Mouse (Mus musculus) heart, embryonic 16.5 days (tissue): Measurements from ENCODE around the gene Kif18b. TPM values are rescaled to one million over a fixed set of nuclear protein-coding genes. Genes with fewer than 3 reads are reported as not detected.
A peak's percentile ranks its signal among the peaks of the same experiment; 100 is the strongest.

Source experiments
- ATAC-seq: fragments of 200-750 bp; cut with Nextera tagmentation; replicated peaks from 2 replicates; pipeline ENCODE4 v1.8.0; 2017; ENCODE audit warnings: moderate number of reproducible peaks; ENCODE audit not compliant: insufficient read depth, low FRiP score; ENCODE audit errors: extremely low read depth
- H3K27ac ChIP-seq: fragments of 300-500 bp; sonication (generic); 2 replicates; pipeline ENCODE4 v1.5.1; 2014; ENCODE audit warnings: mild to moderate bottlenecking, low read length, control low read depth, moderate library complexity
- H3K27me3 ChIP-seq: fragments of 300-500 bp; sonication (generic); 2 replicates; pipeline ENCODE4 v1.6.1; 2014; ENCODE audit warnings: low read length, mixed read lengths; ENCODE audit not compliant: control insufficient read depth, insufficient read depth
- H3K36me3 ChIP-seq: fragments of 300-500 bp; sonication (generic); 2 replicates; pipeline ENCODE4 v1.6.1; 2014; ENCODE audit not compliant: control insufficient read depth, insufficient read depth
- H3K4me1 ChIP-seq: fragments of 300-500 bp; sonication (generic); 2 replicates; pipeline ENCODE4 v1.6.1; 2014; ENCODE audit warnings: low read length, mixed read lengths; ENCODE audit not compliant: control insufficient read depth, insufficient read depth
- H3K4me2 ChIP-seq: fragments of 300-500 bp; sonication (generic); 2 replicates; pipeline ENCODE4 v1.6.1; 2014; ENCODE audit warnings: low read depth, mild to moderate bottlenecking, control low read depth, low read length
- H3K4me3 ChIP-seq: fragments of 300-500 bp; sonication (generic); 2 replicates; pipeline ENCODE4 v1.5.1; 2014; ENCODE audit warnings: mild to moderate bottlenecking, control low read depth, low read length
- H3K9ac ChIP-seq: fragments of 300-500 bp; sonication (generic); 2 replicates; pipeline ENCODE4 v1.6.1; 2014; ENCODE audit warnings: low read length, control low read depth
- H3K9me3 ChIP-seq: fragments of 300-500 bp; sonication (generic); replicated peaks from 2 replicates; pipeline ENCODE4 v1.6.1; 2016; ENCODE audit warnings: low read length; ENCODE audit not compliant: control insufficient read depth
- WGBS: fragments of 180-500 bp; shearing (Covaris S2); extraction: QIAGEN DNeasy Blood & Tissue Kit; methylation state at CpG from one replicate; pipeline ENCODE4 v1.1.7; 2014; 5-methylcytosine and 5-hydroxymethylcytosine counted together
- polyA plus RNA-seq: library from polyadenylated mRNA; unstranded; fragments of >200 nt; fragmentation: Nextera tagmentation; extraction: Ambion mirVana; gene quantifications from 2 replicates; pipeline ENCODE4 v1.2.1, GENCODE M21; 2015

The Kif18b gene
- polyA plus RNA-seq, 1 experiment from 2014 or later = 7.6 TPM

- Histone ChIP-seq H3K27ac (no peak overlapping the region), H3K4me2 (no peak overlapping the region), H3K9me3 (no peaks in the 10 kb centered on the region), H3K4me3 (no peak overlapping the region), H3K27me3 (peaks cover 9% of the 10 kb centered on the region), H3K36me3 (no peaks in the 10 kb centered on the region), H3K9ac (no peak overlapping the region), H3K4me1 (peaks cover 13% of the 10 kb centered on the region)
- 64% methylated on average over 1 of the region's 1 CpGs for WGBS
- no peak for ATAC-seq
Observed at GRCm38 (mm10) chr11:102958870-102959269, 33.9 kb upstream of the Kif18b start.

DNA sequence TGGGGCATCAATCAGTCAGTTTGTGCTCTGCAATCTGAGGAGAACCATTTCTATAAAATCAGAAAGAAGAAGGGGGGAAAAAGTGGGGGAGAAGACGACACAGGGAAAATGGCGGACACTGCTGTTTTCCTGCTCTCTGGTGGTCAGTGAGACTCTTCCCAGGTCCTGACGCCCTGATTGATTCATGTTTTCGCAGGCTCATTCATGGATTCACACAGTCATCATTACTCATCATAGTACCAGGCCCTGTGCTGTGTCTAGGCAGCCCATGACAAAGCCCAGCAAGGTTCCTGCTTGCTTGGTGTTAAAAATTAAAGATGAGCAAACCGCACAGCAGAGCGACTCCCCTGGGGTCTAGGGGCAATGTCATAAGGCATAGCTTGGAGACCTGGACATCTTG is 33.5 kb upstream of the Kif18b start:
- Histone ChIP-seq H3K9me3 (no peaks in the 10 kb centered on the region), H3K9ac (no peak overlapping the region), H3K27me3 (peaks cover 7% of the 10 kb centered on the region), H3K36me3 (no peaks in the 10 kb centered on the region), H3K4me2 (no peak overlapping the region), H3K4me3 (no peak overlapping the region), H3K4me1 (peaks cover 9% of the 10 kb centered on the region), H3K27ac (no peak overlapping the region)
- 89% methylated on average over 6 of the region's 6 CpGs for WGBS
- ATAC-seq = no peak

DNA sequence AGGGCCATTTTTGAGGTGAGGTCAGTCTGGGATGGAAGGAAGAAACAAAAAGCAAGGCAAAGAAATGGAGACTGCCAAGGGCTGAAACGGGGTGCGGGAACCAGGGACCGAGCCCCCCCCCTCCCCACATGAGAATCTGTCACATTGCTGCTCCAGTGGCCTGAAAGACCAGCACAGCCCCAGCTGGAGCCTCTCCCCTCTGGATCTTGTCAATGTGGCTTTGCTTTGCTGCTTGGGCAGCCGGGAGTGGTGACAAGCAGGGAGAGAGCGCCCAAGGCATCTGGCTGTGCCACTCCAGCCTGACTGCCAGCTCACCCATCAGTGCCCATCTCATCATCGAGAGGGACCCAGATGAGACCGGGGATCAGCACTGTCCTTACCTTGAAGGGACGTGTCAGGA is 32.8 kb upstream of the Kif18b start:
- no peak overlapping the region for H3K9ac ChIP-seq
- ATAC-seq = no peak
- H3K36me3 ChIP-seq = no peaks in the 10 kb centered on the region
- H3K27me3 ChIP-seq = peaks cover 9% of the 10 kb centered on the region
- H3K27ac ChIP-seq = no peak overlapping the region
- 71% methylated on average over 8 of the region's 8 CpGs for WGBS
- H3K4me2 ChIP-seq = no peak overlapping the region
- H3K9me3 ChIP-seq = no peaks in the 10 kb centered on the region
- H3K4me1 ChIP-seq = peaks cover 8% of the 10 kb centered on the region
- H3K4me3 ChIP-seq = no peak overlapping the region

DNA sequence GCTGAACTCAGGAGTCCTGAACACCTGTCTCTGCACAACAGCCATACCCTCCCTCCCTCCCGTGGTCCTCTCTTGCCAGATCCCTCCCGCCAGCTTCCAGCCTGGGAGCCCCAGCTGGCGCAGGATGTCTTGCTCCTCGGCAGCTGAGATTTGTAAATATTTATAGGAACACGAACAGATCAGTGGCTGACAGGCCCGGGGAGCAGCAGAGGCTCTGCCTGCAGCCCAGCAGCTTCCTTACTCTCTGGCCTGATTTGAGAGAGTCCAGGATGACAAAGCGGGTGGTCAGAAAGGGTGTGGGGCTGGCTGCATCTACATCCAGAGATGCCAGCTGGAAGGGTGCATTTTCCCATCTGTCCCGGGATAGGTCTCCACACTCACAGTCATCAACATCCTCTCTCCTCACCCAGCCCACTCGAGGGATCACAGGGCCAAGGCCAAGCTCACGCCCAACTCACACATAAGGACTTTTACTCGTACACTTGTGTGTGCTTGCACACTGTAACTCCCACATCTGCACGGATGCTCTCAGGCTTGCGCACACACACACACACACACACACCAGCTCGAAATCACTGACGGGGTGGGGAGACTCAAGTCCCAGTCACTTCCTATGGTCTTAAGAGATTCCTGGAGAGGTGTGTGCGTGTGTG is 32.2 kb upstream of the Kif18b start:
- H3K27me3 ChIP-seq = peaks cover 12% of the 10 kb centered on the region
- H3K27ac ChIP-seq = no peak overlapping the region
- no peak overlapping the region for H3K9ac ChIP-seq
- H3K4me1 ChIP-seq = peaks cover 8% of the 10 kb centered on the region
- H3K9me3 ChIP-seq = no peaks in the 10 kb centered on the region
- H3K4me2 ChIP-seq = no peak overlapping the region
- no peak overlapping the region for H3K4me3 ChIP-seq
- ATAC-seq = no peak
- WGBS = 43% methylated on average over 16 of the region's 16 CpGs
- no peaks in the 10 kb centered on the region for H3K36me3 ChIP-seq

GRCm38 (mm10) chr11:102952922-102953321 is 28.0 kb upstream of the Kif18b start:
- Histone ChIP-seq H3K4me2 (no peak overlapping the region), H3K9ac (no peak overlapping the region), H3K9me3 (no peaks in the 10 kb centered on the region), H3K4me3 (no peak overlapping the region), H3K36me3 (no peaks in the 10 kb centered on the region), H3K27ac (no peak overlapping the region), H3K4me1 (peaks cover 12% of the 10 kb centered on the region), H3K27me3 (peaks cover 40% of the 10 kb centered on the region)
- no peak for ATAC-seq
- WGBS = 40% methylated on average over 6 of the region's 6 CpGs

DNA sequence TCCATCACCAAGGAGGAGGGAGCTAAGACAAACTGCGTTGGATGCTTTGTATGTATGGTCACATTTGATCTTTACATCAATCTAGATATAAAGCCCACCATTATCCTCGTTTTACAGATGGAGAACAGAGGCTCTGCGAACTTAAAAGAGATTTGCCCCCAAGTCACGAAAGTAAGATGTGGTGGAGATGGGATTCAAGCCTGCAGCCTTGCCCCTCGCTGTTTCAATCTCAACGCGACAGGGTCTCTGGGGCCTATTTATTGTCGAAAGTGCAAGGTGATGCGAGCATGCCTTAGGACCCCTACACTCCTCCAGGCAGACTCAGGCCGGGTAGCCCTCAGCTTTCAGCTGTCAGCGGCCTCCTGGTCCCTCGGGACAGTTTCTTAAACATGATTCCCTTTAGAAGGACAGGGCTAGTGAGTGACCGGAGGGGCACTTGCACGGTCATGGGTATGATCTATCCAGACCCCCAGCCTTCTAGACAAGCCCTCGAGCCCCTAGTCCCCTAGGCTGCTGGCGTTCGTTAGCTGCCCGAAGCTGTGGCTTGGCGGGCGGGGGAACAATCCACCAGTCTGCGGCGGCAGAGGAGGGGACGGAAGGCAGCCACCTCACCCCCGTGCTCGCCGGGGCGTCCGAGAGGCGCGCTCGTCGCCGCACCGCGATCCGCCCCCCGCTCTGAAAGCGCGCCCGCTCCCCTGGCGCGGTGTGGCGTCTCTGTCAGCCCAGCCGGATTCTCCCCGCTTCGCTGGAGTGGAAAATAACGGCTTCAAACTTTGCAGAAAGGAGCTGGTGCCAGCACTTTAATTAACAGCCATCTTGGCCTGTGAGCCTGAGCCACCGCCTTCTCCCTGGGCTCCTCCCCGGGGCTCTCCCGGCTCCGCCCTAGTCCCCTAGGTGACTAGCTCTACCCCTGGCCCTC is 23.4 kb upstream of the Kif18b start:
- Histone ChIP-seq H3K27me3 (peaks cover 83% of the 10 kb centered on the region), H3K36me3 (no peaks in the 10 kb centered on the region), H3K4me3 (peak overlapping the region; percentile 62), H3K27ac (no peak overlapping the region), H3K9me3 (no peaks in the 10 kb centered on the region), H3K4me2 (peak overlapping the region; percentile 66), H3K9ac (peak overlapping the region; percentile 73), H3K4me1 (peaks cover 17% of the 10 kb centered on the region)
- ATAC-seq = 0 out of 2 replicates have a peak, but pooled peaks have one; percentile 26
- WGBS = 2% methylated on average over 51 of the region's 51 CpGs

GRCm38 (mm10) chr11:102946992-102947343 is 22.0 kb upstream of the Kif18b start:
- H3K4me3 ChIP-seq = peak overlapping the region; percentile 47
- H3K36me3 ChIP-seq = no peaks in the 10 kb centered on the region
- no peak overlapping the region for H3K9ac ChIP-seq
- peaks cover 17% of the 10 kb centered on the region for H3K4me1 ChIP-seq
- H3K27me3 ChIP-seq = peaks cover 82% of the 10 kb centered on the region
- no peak for ATAC-seq
- H3K9me3 ChIP-seq = no peaks in the 10 kb centered on the region
- no peak overlapping the region for H3K27ac ChIP-seq
- H3K4me2 ChIP-seq = peak overlapping the region; percentile 67
- 10% methylated on average over 8 of the region's 8 CpGs for WGBS

GRCm38 (mm10) chr11:102946265-102946991 is 21.5 kb upstream of the Kif18b start, which contains the start of gene C1ql1:
Gene C1ql1, minus strand, starts transcription at chr11:102946688.
- Histone ChIP-seq H3K4me1 (peaks cover 17% of the 10 kb centered on the region), H3K4me3 (peak within 1 kb of the TSS; percentile 47), H3K9me3 (no peaks in the 10 kb centered on the region), H3K27ac (no peak within 1 kb of the TSS), H3K27me3 (peaks cover 77% of the 10 kb centered on the region), H3K4me2 (peak within 1 kb of the TSS; percentile 67), H3K9ac (no peak within 1 kb of the TSS; the same call in 1 of the 2 replicates), H3K36me3 (no peaks in the 10 kb centered on the region)
- under 1% methylated on average over 73 of the region's 87 CpGs for WGBS
- peak; percentile 93 for ATAC-seq
